Mouse (Mus musculus) G1E-ER4 (cell line): Measurements from ENCODE around the gene Sfxn1. TPM values are rescaled to one million over a fixed set of nuclear protein-coding genes. Genes with fewer than 3 reads are reported as not detected.

ENCODE experiments used
- GATA1 ChIP-seq: IDR thresholded peaks from one replicate; pipeline ENCODE4 v1.8.0; 2012; ENCODE audit warnings: low read length, inconsistent platforms
- polyA plus RNA-seq: library from polyadenylated mRNA; stranded (reverse); fragments of >175 nt; gene quantifications from 2 replicates; pipeline ENCODE4 v1.2.3, GENCODE M21; 2012

Gene Sfxn1
- polyA plus RNA-seq, result 26.5 and 34.0 TPM in 2 replicates

DNA sequence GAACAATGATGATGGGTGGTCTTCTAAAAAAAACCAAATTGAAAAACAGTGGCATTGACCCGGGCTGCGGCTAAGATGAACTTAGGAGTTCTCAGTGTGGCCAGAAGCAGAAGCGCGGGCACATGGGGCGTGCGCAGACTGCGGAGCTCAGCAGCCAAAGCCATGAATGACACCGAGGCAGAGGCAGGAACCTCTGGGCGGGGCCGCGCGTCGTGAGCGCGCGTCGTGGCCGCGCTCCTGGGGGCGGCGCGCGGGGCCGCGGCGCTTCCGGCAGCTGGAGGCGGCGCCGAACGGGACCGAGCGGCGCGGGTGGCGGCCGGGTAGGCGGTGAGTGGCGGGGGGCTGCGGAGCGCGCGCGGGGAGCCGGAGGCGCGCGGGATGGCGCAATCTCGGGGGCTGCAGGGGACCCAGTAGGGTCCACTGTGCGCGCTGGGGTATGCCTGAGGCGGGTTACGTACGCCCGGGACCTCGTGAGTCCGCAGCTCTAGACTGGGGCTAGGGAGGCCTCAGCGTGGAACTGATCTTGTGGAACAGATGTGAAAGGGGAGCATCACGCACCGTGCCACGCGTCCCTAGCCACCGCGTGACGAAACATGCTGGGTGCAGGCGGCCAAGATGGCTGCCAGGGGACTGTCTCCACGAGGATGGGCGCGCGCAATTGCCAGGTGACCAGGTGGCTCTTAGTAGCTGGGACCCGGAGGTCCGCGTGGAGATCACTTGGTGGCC, at the start of gene Sfxn1:
TSS of gene Sfxn1 (plus strand) at position 264 of the 726 bp plus-strand sequence.
- TF ChIP-seq GATA1, result no peak

DNA sequence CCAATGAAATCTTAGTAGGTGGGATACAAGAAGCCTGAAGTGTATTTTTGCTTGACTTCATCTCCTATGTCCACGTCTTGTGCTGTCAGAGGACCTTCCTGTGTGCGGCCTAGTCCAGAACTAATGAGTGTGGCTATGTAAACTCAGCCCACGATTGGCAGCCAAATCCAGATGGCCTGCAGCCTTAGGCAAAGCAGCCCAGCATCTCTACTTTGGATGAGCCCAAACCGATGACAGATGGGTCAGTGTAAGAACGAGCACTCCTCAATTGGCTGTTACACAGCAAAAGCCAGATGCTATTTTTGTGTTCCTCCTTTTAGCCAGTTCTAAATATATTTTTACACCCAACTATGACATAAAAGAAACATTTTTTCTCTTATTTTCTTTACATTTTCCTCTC, 48.4 kb upstream of the Sfxn1 start:
- TF ChIP-seq GATA1, result no peak

DNA sequence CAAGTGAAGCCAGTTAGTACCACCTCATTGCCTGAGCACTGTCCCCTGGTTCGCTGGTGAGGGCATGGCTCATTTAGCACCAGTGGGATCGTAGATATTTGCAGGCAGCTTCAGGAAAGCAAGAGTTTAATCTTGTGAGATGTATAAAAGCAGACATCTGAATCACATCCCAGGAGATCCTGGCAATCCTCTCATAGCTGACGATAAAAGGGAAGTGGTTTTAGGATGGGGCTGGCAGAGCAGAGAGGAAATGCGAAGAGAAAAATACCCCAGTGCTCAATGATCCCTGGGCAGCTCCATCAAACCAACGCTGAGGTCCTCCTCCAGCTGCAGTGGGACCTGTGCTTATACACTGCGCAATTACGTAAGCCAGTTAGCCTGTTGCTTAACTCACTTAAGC, 44.6 kb upstream of the Sfxn1 start:
- no peak for TF ChIP-seq GATA1

DNA sequence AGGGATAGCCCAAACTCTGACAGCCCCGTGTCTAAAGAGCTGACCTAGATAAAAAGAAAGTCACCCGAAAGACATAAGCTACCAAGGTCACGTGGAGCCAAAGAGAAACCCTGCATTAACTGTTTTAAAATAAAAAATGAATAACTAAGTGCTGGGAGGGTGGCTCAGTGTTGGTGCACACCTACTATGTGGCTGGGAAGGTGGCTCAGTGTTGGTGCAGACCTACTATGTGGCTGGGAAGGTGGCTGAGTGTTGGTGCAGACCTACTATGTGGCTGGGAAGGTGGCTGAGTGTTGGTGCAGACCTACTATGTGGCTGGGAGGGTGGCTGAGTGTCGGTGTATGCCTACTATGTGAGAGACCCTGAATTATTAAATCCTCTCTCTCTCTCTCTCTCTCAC, 38.0 kb upstream of the Sfxn1 start:
- TF ChIP-seq GATA1, result no peak

DNA sequence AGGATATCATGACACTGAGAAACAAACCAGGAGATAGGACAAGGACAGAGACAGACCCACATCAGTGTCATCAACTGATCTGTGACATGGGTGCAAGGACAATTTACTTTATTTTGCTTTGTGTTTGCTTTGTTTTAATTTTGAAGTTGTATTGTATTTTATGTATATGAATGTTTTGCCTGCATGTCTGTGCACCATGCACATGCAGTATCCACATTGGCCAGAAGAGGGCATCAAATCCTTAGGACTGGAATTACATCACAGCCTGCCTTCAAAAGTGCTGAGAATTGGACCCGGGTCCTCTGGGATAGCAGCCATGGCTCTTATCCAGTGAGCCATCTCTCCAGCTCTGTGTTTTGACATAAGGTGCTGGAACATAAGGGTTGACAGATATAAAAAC, 36.1 kb upstream of the Sfxn1 start:
- TF ChIP-seq GATA1, result no peak

DNA sequence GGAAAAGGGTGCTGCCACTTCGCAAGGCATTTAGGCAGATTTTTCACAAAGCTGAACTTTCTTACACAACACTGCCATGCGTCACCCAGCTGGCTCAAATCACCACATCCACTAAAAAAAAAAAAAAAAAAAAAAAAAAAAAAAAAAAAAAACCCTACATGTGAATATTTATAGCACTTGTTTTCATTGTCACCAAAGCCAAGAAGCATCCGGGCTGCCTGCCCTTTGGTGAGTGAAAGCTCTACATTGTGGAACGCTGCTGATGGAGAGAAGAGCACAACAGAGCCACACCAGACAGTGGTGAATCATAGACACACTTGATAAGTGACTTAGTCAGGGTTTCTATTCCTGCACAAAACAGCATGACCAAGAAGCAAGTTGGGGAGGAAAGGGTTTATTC, 33.7 kb upstream of the Sfxn1 start:
- no peak for TF ChIP-seq GATA1

DNA sequence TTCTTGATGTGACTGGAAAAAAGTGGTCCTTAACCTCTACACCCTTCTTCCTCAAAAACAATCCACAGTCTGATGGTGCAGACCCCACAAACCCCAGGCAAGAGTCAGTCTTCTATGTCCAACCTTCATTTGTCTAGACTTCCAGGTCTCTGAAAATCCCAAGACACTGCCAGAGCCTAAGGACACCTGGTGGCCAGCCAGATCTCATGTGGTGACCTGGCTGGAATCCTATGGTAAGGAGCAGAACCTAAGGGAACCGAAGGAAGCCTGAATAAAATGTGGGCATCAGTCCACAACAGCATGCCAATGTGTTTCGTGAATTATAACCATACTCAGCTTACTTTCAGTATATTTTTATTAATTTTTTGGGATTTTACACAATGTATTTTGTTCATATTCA, 31.4 kb upstream of the Sfxn1 start:
- no peak for TF ChIP-seq GATA1

DNA sequence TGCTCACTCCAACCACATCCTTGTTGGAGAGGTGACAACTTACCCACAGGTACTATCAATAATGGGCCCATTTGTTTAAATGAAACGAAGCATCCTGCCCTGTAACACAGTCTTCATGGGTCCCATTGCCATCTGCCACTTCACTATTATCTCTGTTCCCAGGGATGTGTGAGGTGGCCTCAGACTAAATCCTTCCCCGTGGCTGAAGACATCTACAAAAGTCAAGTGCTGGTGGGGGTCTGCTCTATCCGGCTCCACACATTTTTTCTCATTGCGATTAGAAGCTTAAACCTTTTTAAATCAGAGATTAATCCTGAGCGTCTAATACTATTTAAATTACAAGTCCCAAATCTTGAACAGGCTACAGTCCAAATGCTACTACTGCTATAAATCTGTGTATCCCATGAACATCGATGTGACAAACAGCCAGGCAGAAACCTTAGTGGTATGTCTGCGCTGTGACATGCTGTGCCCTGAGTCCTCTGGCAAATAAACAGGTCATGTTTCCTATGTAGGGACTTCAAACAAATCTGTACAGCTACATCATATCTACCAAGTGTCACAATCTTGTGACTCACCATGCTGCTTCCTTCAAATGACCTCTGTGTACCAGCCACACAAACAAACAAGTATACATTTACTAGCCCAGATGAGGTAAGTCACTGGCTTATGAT, 22.9 kb upstream of the Sfxn1 start:
- TF ChIP-seq GATA1, result no peak

DNA sequence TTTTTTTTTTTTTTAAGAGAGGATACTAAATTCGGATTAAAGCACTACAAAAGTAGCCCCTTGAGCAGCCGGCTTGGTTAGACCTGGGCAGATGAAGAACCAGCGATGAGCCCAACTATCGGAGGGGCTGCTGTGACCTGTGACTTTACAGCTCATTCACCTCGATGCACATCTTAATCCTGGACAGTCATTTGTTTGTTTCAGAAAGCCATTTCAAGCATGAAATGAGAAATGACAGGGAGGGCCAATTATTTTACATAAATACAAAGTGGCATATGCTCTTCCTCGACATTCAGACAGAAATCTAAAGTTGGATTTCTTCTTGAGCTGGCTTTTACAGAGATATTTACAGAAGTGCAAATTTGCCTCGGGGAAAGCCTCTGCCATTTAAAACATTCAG, 20.0 kb upstream of the Sfxn1 start:
- TF ChIP-seq GATA1, result no peak

DNA sequence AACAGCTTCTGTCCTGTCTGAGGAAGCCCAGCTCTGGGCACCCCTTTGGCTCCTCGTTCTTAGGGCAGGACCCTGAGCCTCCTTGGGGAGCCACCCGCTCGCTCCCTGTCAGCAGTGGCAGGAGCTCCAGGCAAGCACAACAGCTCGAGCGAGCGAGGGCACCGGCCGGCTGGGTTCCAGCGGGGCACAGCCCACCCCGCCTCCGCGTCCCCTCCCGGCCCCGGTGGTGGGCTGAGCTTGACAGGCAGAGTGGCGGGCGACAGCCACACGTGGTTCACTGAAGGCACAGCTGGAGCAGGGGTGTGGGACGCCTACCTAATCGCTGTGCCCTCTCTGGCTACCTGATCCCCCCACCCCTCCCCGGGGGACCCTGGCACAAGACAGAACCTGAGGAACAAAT, 16.7 kb upstream of the Sfxn1 start:
- TF ChIP-seq GATA1, result no peak

DNA sequence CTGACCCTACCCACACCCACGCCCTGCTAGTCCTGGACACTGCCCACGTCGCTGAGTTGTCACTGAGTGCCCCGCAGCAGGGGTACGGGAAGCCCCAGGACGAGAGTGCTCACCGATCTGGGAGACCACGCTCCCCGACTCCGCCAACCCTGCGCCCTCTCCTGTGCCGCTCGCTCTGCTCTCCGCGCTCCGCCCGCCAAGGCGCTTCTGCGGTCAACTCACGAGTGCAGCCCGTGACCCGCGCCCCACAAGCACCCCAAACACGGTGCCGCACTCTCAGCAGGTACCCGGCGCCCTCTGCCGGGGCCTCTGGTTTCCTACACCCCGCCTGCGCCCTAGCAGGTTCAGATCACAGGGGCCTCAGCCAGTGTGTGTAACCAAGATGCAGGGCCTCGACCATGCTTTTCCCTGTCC, 16.2 kb upstream of the Sfxn1 start, which contains the start of gene Drd1:
TSS of gene Drd1 (minus strand) at position 258 of the 414 bp plus-strand sequence.
- no peak for TF ChIP-seq GATA1

DNA sequence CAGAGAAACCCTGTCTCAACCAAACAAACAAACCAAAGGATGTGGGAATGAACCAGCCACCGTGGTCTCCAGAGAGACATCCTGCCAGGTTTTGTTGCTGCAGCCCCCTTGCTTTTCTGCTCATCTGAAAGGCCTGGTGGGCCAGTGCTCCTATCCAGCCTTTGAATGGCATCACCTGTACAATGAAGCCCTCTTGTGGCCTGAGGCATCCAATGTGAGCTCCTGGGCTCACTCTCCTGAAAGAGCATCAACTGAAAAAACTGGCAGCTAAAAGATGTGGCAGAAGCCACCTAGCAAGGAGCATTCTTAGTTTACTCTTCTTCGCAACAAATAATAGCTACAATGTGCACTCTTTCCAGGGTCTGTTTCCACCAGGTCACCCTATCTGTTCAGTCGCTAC, 9.6 kb upstream of the Sfxn1 start:
- no peak for TF ChIP-seq GATA1

DNA sequence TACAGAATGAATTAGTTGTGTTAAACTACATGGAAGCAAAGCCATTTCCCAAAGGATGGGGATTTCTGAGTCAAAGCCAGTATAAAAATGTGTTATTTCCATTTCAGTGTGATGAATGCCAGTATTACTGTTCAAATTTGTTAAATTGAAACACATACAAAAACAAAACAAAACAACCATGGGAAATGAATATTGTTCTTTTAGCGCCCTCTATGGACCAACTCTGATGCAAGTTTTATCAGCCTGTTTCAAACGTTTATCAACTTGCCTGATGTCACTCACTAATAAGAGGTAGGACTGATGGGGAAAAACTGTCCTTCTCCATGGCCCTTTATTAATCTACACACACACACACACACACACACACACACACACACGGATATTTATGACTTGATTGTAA, 8.4 kb upstream of the Sfxn1 start:
- no peak for TF ChIP-seq GATA1

DNA sequence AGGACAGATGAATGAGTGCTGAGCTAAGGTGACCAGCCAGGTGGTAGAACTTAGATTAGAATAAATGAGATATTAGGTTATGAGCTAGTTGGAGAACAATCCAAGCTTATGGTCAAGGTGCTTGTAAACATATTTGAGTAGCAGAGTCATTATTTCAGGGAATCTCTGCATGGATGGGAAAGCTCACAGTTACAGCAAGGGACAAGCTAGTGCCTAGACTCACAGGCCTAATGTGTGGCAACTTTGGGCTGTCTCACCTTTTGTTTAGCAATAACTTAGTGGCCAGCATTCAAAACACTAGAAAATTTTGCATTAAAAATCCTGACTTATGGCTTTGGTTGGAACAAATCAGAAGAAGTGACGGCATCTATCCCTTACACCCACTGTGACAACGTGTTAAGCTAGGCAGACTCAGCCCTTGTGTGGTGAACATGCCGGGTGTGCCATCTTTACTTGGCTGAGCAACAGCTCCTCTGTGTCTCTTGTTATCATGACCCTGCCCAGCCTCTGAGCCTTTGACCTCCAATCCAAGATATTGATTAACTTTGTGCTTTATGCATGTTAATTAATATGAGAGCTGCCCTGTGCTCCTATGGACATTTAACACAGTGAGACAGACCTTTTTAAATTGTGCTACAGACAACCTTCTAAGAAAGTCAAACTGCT, 5.5 kb upstream of the Sfxn1 start:
- no peak for TF ChIP-seq GATA1

DNA sequence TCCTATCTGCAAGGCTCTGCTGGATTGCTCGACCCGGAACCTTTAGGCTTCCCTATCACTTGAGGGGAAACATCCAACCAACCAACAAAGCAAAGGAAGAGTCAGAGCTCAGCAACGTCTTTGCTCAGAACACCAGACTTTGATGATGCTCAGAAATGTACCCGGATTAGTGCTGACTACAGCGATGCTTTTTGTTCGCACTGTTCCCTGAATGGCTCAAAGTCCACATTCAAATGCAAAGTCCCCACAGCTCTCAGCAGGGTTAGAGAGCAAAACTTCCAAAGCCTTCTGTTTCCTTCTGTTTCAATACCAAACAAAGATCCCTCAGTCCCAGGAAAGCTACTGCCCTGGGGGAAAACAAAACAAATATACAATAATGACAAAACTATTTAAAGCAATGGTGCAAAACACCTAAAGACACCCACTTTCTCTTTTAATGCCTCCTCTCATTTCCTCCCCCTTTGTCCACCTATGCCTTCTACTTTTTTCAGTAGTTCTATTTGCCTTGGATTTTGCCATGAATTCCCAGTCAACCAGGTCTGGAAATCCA, 4.0 kb upstream of the Sfxn1 start:
- no peak for TF ChIP-seq GATA1

DNA sequence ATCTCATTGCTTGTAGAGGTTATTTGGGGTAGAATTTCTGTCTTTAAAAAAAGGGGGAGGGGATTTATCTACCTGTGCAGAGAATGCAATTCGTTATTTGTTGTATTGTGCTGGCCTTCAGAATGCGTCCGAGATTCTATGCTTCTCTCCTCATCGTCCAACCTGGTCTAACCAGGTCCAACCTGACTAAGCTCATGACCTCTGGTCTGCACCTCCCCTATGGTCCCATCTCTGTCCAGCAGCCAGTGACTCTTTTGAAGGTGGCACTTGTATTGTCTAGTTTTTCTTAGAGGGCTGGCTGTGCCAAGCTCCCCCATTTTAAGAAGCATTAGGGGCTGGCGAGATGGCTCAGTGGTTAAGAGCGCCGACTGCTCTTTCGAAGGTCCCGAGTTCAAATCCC, 658 bp upstream of the Sfxn1 start:
- no peak for TF ChIP-seq GATA1

DNA sequence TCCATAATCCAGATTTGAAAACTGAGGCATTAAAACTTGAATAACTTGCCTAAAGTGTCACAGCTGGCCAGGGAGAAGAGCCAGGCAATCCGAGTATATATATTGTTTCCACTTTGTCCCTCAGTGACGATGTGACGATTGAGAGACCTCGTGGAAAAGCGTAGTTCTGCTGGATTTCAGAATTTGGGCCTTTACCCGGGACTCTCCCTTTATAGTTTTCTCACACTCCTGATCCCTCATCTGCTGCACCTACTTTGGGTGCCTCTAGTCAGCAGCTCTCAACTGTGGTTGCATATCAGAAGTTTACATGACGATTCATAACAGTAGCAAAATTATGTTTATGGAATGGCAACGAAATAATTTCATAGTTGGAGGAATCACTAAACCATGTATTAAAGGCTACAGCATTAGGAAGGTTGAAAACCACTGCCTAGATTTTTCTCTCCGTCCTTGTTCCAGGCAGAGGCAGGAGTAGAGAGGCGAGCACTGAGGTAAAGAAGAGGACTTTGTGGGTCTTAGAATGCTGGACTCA, 923 bp downstream of the Sfxn1 start:
- no peak for TF ChIP-seq GATA1
